Mouse (Mus musculus) midbrain, embryonic 15.5 days (tissue): ENCODE results near the gene Lsm14b. TPM values are rescaled to one million over a fixed set of nuclear protein-coding genes. Genes with fewer than 3 reads are reported as not detected.

Experiments used
- ATAC-seq: fragments of 200-750 bp; cut with Nextera tagmentation; replicated peaks from 2 replicates; pipeline ENCODE4 v1.8.0; 2017; ENCODE audit warnings: moderate TSS enrichment
- H3K27ac ChIP-seq: fragments of 300-500 bp; sonication (generic); 2 replicates; pipeline ENCODE4 v1.5.1; 2015; ENCODE audit warnings: mild to moderate bottlenecking, inconsistent platforms
- H3K27me3 ChIP-seq: fragments of 300-500 bp; sonication (generic); replicated peaks from 2 replicates; pipeline ENCODE4 v1.6.1; 2015; ENCODE audit warnings: inconsistent platforms
- H3K36me3 ChIP-seq: fragments of 300-500 bp; sonication (generic); replicated peaks from 2 replicates; pipeline ENCODE4 v1.6.1; 2015; ENCODE audit warnings: inconsistent platforms
- H3K4me1 ChIP-seq: fragments of 300-500 bp; sonication (generic); 2 replicates; pipeline ENCODE4 v1.6.1; 2015; ENCODE audit warnings: inconsistent platforms
- H3K4me2 ChIP-seq: fragments of 300-500 bp; sonication (generic); 2 replicates; pipeline ENCODE4 v1.6.1; 2015; ENCODE audit warnings: inconsistent platforms, mild to moderate bottlenecking, moderate library complexity
- H3K4me3 ChIP-seq: fragments of 300-500 bp; sonication (generic); 2 replicates; pipeline ENCODE4 v1.5.1; 2015; ENCODE audit warnings: mild to moderate bottlenecking, inconsistent platforms
- H3K9ac ChIP-seq: fragments of 300-500 bp; sonication (generic); 2 replicates; pipeline ENCODE4 v1.6.1; 2015; ENCODE audit warnings: mild to moderate bottlenecking, inconsistent platforms
- H3K9me3 ChIP-seq: fragments of 300-500 bp; sonication (generic); 2 replicates; pipeline ENCODE4 v1.6.1; 2016; ENCODE audit warnings: inconsistent platforms
- WGBS: fragments of 180-500 bp; shearing (Covaris S2); methylation state at CpG from one replicate; pipeline ENCODE4 v1.1.7; 2015; ENCODE audit warnings: mixed read lengths; 5-methylcytosine and 5-hydroxymethylcytosine counted together
- polyA plus RNA-seq: library from polyadenylated mRNA; unstranded; fragments of >200 nt; fragmentation: Nextera tagmentation; extraction: Ambion mirVana; gene quantifications from 2 replicates; pipeline ENCODE4 v1.2.1, GENCODE M21; 2015

The Lsm14b gene
- polyA plus RNA-seq, 1 experiment from 2014 or later, result 21.0 TPM

- H3K9me3 ChIP-seq, result no peaks in the 10 kb centered on the region
- H3K27ac ChIP-seq, result no peak overlapping the region
- no peak overlapping the region for H3K4me2 ChIP-seq
- peaks cover 18% of the 10 kb centered on the region; the same call in 1 of the 2 replicates for H3K27me3 ChIP-seq
- H3K4me3 ChIP-seq, result no peak overlapping the region
- no peak for ATAC-seq
- H3K9ac ChIP-seq, result no peak overlapping the region
- H3K4me1 ChIP-seq, result peaks cover 9% of the 10 kb centered on the region
- no peaks in the 10 kb centered on the region for H3K36me3 ChIP-seq
- 82% methylated on average over 8 of the region's 8 CpGs for WGBS
Observed at GRCm38 (mm10) chr2:180020919-180021318, 3.9 kb upstream of the Lsm14b start.

GRCm38 (mm10) chr2:180022751-180023150 lies 2.0 kb upstream of the Lsm14b start:
- WGBS, result 63% methylated on average over 6 of the region's 6 CpGs
- Histone ChIP-seq H3K4me3 (no peak overlapping the region), H3K27ac (no peak overlapping the region), H3K4me2 (no peak overlapping the region), H3K9me3 (no peaks in the 10 kb centered on the region), H3K27me3 (peaks cover 18% of the 10 kb centered on the region; the same call in 1 of the 2 replicates), H3K4me1 (peaks cover 28% of the 10 kb centered on the region), H3K9ac (no peak overlapping the region), H3K36me3 (0 out of 2 replicates have a peak, but pooled peaks cover 2% of the 10 kb centered on the region)
- ATAC-seq, result no peak

- ATAC-seq, result no peak; the same call in none of the 2 replicates
- H3K9me3 ChIP-seq, result no peaks in the 10 kb centered on the region
- under 1% methylated on average over 77 of the region's 84 CpGs for WGBS
- H3K36me3 ChIP-seq, result peaks cover 16% of the 10 kb centered on the region; the same call in 1 of the 2 replicates
- H3K9ac ChIP-seq, result peak overlapping the region; percentile 90
- H3K27ac ChIP-seq, result peak overlapping the region; percentile 98
- H3K4me1 ChIP-seq, result peaks cover 46% of the 10 kb centered on the region
- H3K4me2 ChIP-seq, result peak overlapping the region; percentile 97
- H3K27me3 ChIP-seq, result peaks cover 18% of the 10 kb centered on the region; the same call in 1 of the 2 replicates
- peak overlapping the region; percentile 91 for H3K4me3 ChIP-seq
Observed at GRCm38 (mm10) chr2:180025135-180025860, 511 bp downstream of the Lsm14b start.

- Histone ChIP-seq H3K9me3 (no peaks in the 10 kb centered on the region), H3K27ac (peak overlapping the region; percentile 98), H3K4me2 (peak overlapping the region; percentile 97), H3K4me1 (peaks cover 46% of the 10 kb centered on the region), H3K27me3 (peaks cover 18% of the 10 kb centered on the region; the same call in 1 of the 2 replicates), H3K4me3 (peak overlapping the region; percentile 91), H3K36me3 (peaks cover 21% of the 10 kb centered on the region; the same call in 1 of the 2 replicates), H3K9ac (peak overlapping the region; percentile 90)
- 3% methylated on average over 6 of the region's 6 CpGs for WGBS
- ATAC-seq, result 0 out of 2 replicates have a peak, but pooled peaks have one; percentile 1
Observed at GRCm38 (mm10) chr2:180025861-180026200, 1.0 kb downstream of the Lsm14b start.

GRCm38 (mm10) chr2:180027768-180028167 lies 3.0 kb downstream of the Lsm14b start:
- Histone ChIP-seq H3K27me3 (peaks cover 7% of the 10 kb centered on the region; the same call in 1 of the 2 replicates), H3K4me2 (peak overlapping the region; percentile 97), H3K9ac (peak overlapping the region; percentile 90), H3K4me1 (peaks cover 46% of the 10 kb centered on the region), H3K27ac (no peak overlapping the region), H3K4me3 (peak overlapping the region; percentile 91), H3K9me3 (no peaks in the 10 kb centered on the region), H3K36me3 (peaks cover 37% of the 10 kb centered on the region)
- 75% methylated on average over 9 of the region's 9 CpGs for WGBS
- no peak for ATAC-seq

GRCm38 (mm10) chr2:180031270-180031669 lies 6.5 kb downstream of the Lsm14b start:
- peaks cover 33% of the 10 kb centered on the region for H3K4me1 ChIP-seq
- no peak for ATAC-seq
- no peak overlapping the region for H3K4me2 ChIP-seq
- WGBS, result 85% methylated on average over 6 of the region's 6 CpGs
- no peak overlapping the region for H3K4me3 ChIP-seq
- H3K9me3 ChIP-seq, result no peaks in the 10 kb centered on the region
- no peak overlapping the region for H3K9ac ChIP-seq
- H3K27me3 ChIP-seq, result no peaks in the 10 kb centered on the region
- peaks cover 71% of the 10 kb centered on the region for H3K36me3 ChIP-seq
- H3K27ac ChIP-seq, result no peak overlapping the region

- WGBS, result 86% methylated on average over 3 of the region's 3 CpGs
- Histone ChIP-seq H3K9ac (no peak overlapping the region), H3K9me3 (no peaks in the 10 kb centered on the region), H3K4me1 (peaks cover 17% of the 10 kb centered on the region), H3K36me3 (peaks cover 82% of the 10 kb centered on the region), H3K4me3 (no peak overlapping the region), H3K27ac (no peak overlapping the region), H3K4me2 (no peak overlapping the region), H3K27me3 (no peaks in the 10 kb centered on the region)
- no peak for ATAC-seq
Observed at GRCm38 (mm10) chr2:180032925-180033324, 8.1 kb downstream of the Lsm14b start.

GRCm38 (mm10) chr2:180033956-180034355 lies 9.2 kb downstream of the Lsm14b start:
- no peaks in the 10 kb centered on the region for H3K27me3 ChIP-seq
- no peak overlapping the region for H3K4me3 ChIP-seq
- peaks cover 6% of the 10 kb centered on the region for H3K4me1 ChIP-seq
- H3K9me3 ChIP-seq, result no peaks in the 10 kb centered on the region
- no peak overlapping the region for H3K27ac ChIP-seq
- whole genome bisulfite sequencing, result 74% methylated on average over 3 of the region's 3 CpGs
- peaks cover 84% of the 10 kb centered on the region for H3K36me3 ChIP-seq
- no peak overlapping the region for H3K9ac ChIP-seq
- ATAC-seq, result 0 out of 2 replicates have a peak, but pooled peaks have one; percentile 11
- H3K4me2 ChIP-seq, result no peak overlapping the region

- H3K27ac ChIP-seq, result no peak overlapping the region
- peaks cover 5% of the 10 kb centered on the region for H3K4me1 ChIP-seq
- H3K9me3 ChIP-seq, result no peaks in the 10 kb centered on the region
- no peak overlapping the region for H3K9ac ChIP-seq
- WGBS, result 75% methylated on average over 5 of the region's 5 CpGs
- H3K27me3 ChIP-seq, result no peaks in the 10 kb centered on the region
- no peak overlapping the region for H3K4me3 ChIP-seq
- H3K36me3 ChIP-seq, result peaks cover 87% of the 10 kb centered on the region
- H3K4me2 ChIP-seq, result no peak overlapping the region
- ATAC-seq, result no peak
Observed at GRCm38 (mm10) chr2:180034753-180035152, 10.0 kb downstream of the Lsm14b start.

- no peak for ATAC-seq
- WGBS, result 62% methylated on average over 6 of the region's 6 CpGs
- Histone ChIP-seq H3K9me3 (no peaks in the 10 kb centered on the region), H3K27me3 (no peaks in the 10 kb centered on the region), H3K4me3 (peak overlapping the region; percentile 95), H3K4me1 (peaks cover 44% of the 10 kb centered on the region), H3K27ac (no peak overlapping the region), H3K4me2 (peak overlapping the region; percentile 74), H3K9ac (peak overlapping the region; percentile 98), H3K36me3 (peaks cover 36% of the 10 kb centered on the region)
Observed at GRCm38 (mm10) chr2:180040406-180040805, 15.6 kb downstream of the Lsm14b start.

- Histone ChIP-seq H3K36me3 (peaks cover 23% of the 10 kb centered on the region), H3K9me3 (no peaks in the 10 kb centered on the region), H3K4me2 (peak overlapping the region; percentile 74), H3K4me3 (peak overlapping the region; percentile 95), H3K9ac (peak overlapping the region; percentile 98), H3K27ac (peak overlapping the region; percentile 99), H3K27me3 (no peaks in the 10 kb centered on the region), H3K4me1 (peaks cover 50% of the 10 kb centered on the region)
- WGBS, result under 1% methylated on average over 66 of the region's 66 CpGs
- ATAC-seq, result peak; percentile 58
Observed at GRCm38 (mm10) chr2:180041577-180042255, 16.9 kb downstream of the Lsm14b start.

- Histone ChIP-seq H3K36me3 (peaks cover 16% of the 10 kb centered on the region), H3K4me3 (peak within 1 kb of the TSS; percentile 95), H3K4me2 (peak within 1 kb of the TSS; percentile 74), H3K4me1 (peaks cover 50% of the 10 kb centered on the region), H3K27ac (peak within 1 kb of the TSS; percentile 99), H3K27me3 (no peaks in the 10 kb centered on the region), H3K9me3 (no peaks in the 10 kb centered on the region), H3K9ac (peak within 1 kb of the TSS; percentile 98)
- under 1% methylated on average over 78 of the region's 78 CpGs for WGBS
- peak; percentile 95 for ATAC-seq
Observed at GRCm38 (mm10) chr2:180042256-180042857, 17.6 kb downstream of the Lsm14b start, which contains the start of the genes Psma7 and Ss18l1. Gene Psma7, minus strand, starts transcription at chr2:180042433. Gene Ss18l1, plus strand, starts transcription at chr2:180042509.
